Comparison of ENCODE assay signal across 15 mouse cellular contexts in the genomic region with DNA sequence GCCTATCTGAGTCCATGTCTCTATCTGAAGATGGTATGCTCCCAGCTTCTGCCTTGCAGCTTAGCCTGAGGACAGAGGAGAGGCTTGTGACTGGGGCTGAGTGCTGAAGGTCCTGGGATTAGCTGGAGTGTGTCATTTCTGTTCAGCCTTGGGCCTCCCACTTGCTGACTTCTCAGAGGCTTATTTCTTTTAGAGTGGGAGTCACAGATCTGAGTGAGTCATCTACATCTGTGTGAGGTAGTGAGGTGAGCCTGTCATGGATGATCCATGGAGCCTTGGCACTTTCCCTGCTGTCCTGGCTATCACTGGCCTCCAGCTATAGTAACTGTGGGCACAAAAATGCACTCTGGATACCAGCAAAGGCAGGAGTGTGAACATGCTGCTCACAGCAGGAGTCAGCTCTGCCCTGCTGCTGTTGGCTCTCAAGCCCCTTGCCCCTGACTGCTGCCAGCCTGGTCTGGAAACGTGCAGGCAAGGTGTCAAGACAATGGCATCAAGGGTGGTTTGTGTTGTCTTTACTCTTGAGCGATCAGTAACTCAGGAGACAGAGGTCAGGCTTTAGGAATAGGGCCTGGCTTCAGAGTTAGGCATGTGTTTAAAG.
A peak's percentile ranks its signal among the peaks of the same experiment; 100 is the strongest.
DNase-seq lines count a peak whose midpoint lies in the region; ATAC-seq lines count a peak whose summit lies in the region.
"Had no signal": no experiment of that assay in that cellular context is flagged by ENCODE, and none has a peak within 500 bp of the region (broad histone marks: within the 10 kb centered on the region; RNA-seq: fewer than 3 reads in every experiment).

No protein-coding gene starts in this region.

- no peak overlapping the region for H3K27ac ChIP-seq in kidney, embryonic 15.5 days
- H3K27ac ChIP-seq: limb, embryonic 15.5 days had no signal

- H3K9me3 ChIP-seq in kidney, embryonic 15.5 days (replicated peaks): no peaks in the 10 kb centered on the region
- H3K9me3 ChIP-seq: limb, embryonic 15.5 days had no signal

- DNase-seq in kidney, adult 11 months: no peak
- peak; percentile 26 for DNase-seq in retina, postnatal 1 day
- no peak for DNase-seq in retina, embryonic 14.5 days (ENCODE audit: low spot score)
- DNase-seq in adrenal gland, adult 2 months: peak; percentile 76
- DNase-seq in brain, adult 2 months (ENCODE audit: low read depth, low spot score): peak; percentile 71
- DNase-seq: cerebellum, adult 11-12 months; gastrocnemius, postnatal 10 days; kidney, postnatal 14 days; lung, postnatal 14 days had no signal

- H3K4me3 ChIP-seq in kidney, embryonic 15.5 days (replicated peaks): no peak overlapping the region
- H3K4me3 ChIP-seq: erythroblast, embryonic 14.5 days; limb, embryonic 15.5 days had no signal

- 0 out of 2 replicates have a peak, but pooled peaks cover 5% of the 10 kb centered on the region for H3K4me1 ChIP-seq in kidney, embryonic 15.5 days

- H3K9ac ChIP-seq in kidney, embryonic 15.5 days: no peak overlapping the region
- H3K9ac ChIP-seq: limb, embryonic 15.5 days had no signal

- H3K4me2 ChIP-seq in kidney, embryonic 15.5 days: no peak overlapping the region
- H3K4me2 ChIP-seq: limb, embryonic 15.5 days had no signal

- no peaks in the 10 kb centered on the region for H3K36me3 ChIP-seq in kidney, embryonic 15.5 days
- H3K36me3 ChIP-seq: limb, embryonic 15.5 days had no signal

- no peaks in the 10 kb centered on the region for H3K27me3 ChIP-seq in kidney, embryonic 15.5 days
- H3K27me3 ChIP-seq: limb, embryonic 15.5 days had no signal

- ATAC-seq in kidney, embryonic 15.5 days (replicated peaks; ENCODE audit: low FRiP score): 0 out of 2 replicates have a peak, but pooled peaks have one; percentile 27
- no peak for ATAC-seq in cerebellum, adult (ENCODE audit: insufficient number of reproducible peaks, low FRiP score, low TSS enrichment)
- ATAC-seq: forebrain, embryonic 16.5 days; intestine, embryonic 16.5 days had no signal

- 45% methylated on average over 2 of the region's 2 CpGs for WGBS in kidney, embryonic 15.5 days

Comparison
In these comparisons a context has a peak if more than half of its experiments do, and no peak if none do; other contexts are left out.
1. DNase-seq: peak in retina, postnatal 1 day (single experiment), adrenal gland, adult 2 months (single experiment) and brain, adult 2 months (single experiment); none in kidney, adult 11 months (single experiment) and retina, embryonic 14.5 days (single experiment).